Mouse (Mus musculus) neural tube, embryonic 11.5 days (tissue): ENCODE measurements around the gene Clec4n. TPM values are rescaled to one million over a fixed set of nuclear protein-coding genes. Genes with fewer than 3 reads are reported as not detected.
"Not testable (repeated sequence)": the region's sequence is repeated elsewhere in the genome, so short reads cannot be mapped to it uniquely, and the experiment has no call there.

Experiments used
- ATAC-seq: fragments of 200-750 bp; cut with Nextera tagmentation; 2 replicates; pipeline ENCODE4 v1.8.0; 2017; ENCODE audit warnings: moderate number of reproducible peaks, mild to moderate bottlenecking, moderate TSS enrichment, moderate library complexity; ENCODE audit not compliant: insufficient read depth, low FRiP score, low TSS enrichment
- DNase-seq: peaks from one replicate; pipeline ENCODE4 v3.0.0-alpha.2; 2015; ENCODE audit warnings: low spot score
- H3K27ac ChIP-seq: fragments of 300-500 bp; sonication (generic); 2 replicates; pipeline ENCODE4 v1.5.1; 2014; ENCODE audit warnings: low read depth, mild to moderate bottlenecking, low read length
- H3K27me3 ChIP-seq: fragments of 300-500 bp; sonication (generic); 2 replicates; pipeline ENCODE4 v1.6.1; 2014; ENCODE audit warnings: mild to moderate bottlenecking, low read length, mixed read lengths; ENCODE audit not compliant: control insufficient read depth, insufficient read depth
- H3K36me3 ChIP-seq: fragments of 300-500 bp; sonication (generic); 2 replicates; pipeline ENCODE4 v1.6.1; 2014; ENCODE audit warnings: mild to moderate bottlenecking, low read length, moderate library complexity, mixed read lengths; ENCODE audit not compliant: control insufficient read depth, insufficient read depth
- H3K4me1 ChIP-seq: fragments of 300-500 bp; sonication (generic); 2 replicates; pipeline ENCODE4 v1.6.1; 2014; ENCODE audit warnings: low read length, mixed read lengths; ENCODE audit not compliant: control insufficient read depth, insufficient read depth
- H3K4me2 ChIP-seq: fragments of 300-500 bp; sonication (generic); 2 replicates; pipeline ENCODE4 v1.6.1; 2014; ENCODE audit warnings: low read depth, mild to moderate bottlenecking, moderate library complexity
- H3K4me3 ChIP-seq: fragments of 300-500 bp; sonication (generic); 2 replicates; pipeline ENCODE4 v1.5.1; 2014; ENCODE audit warnings: low read depth, low read length
- H3K9ac ChIP-seq: fragments of 300-500 bp; sonication (generic); 2 replicates; pipeline ENCODE4 v1.6.1; 2014; ENCODE audit warnings: mild to moderate bottlenecking, low read length
- H3K9me3 ChIP-seq: fragments of 300-500 bp; sonication (generic); 2 replicates; pipeline ENCODE4 v1.6.1; 2016; ENCODE audit warnings: low read length; ENCODE audit not compliant: control insufficient read depth
- WGBS: fragments of 180-500 bp; shearing (Covaris S2); extraction: QIAGEN DNeasy Blood & Tissue Kit; methylation state at CpG from one replicate; pipeline ENCODE4 v1.1.7; 2014; 5-methylcytosine and 5-hydroxymethylcytosine counted together
- polyA plus RNA-seq: library from polyadenylated mRNA; unstranded; fragments of >200 nt; fragmentation: Nextera tagmentation; extraction: Ambion mirVana; gene quantifications from 2 replicates; pipeline ENCODE4 v1.2.1, GENCODE M21; 2014

Clec4n gene
- polyA plus RNA-seq: not detected in 2 replicates

- Histone ChIP-seq H3K27ac (no peak within 1 kb of the TSS), H3K9me3 (no peaks in the 10 kb centered on the region), H3K9ac (no peak within 1 kb of the TSS), H3K4me2 (no peak within 1 kb of the TSS), H3K4me1 (no peaks in the 10 kb centered on the region), H3K4me3 (no peak within 1 kb of the TSS), H3K27me3 (no peaks in the 10 kb centered on the region), H3K36me3 (no peaks in the 10 kb centered on the region)
- WGBS: 77% methylated on average over 3 of the region's 3 CpGs
- ATAC-seq (no peak), DNase-seq (no peak)
These were observed at the start of gene Clec4n for GRCm38 (mm10) chr6:123229644-123230043. TSS of gene Clec4n (plus strand) at chr6:123229843.

- not testable (repeated sequence) for H3K27ac ChIP-seq, H3K4me2 ChIP-seq, H3K4me3 ChIP-seq, H3K9ac ChIP-seq, H3K36me3 ChIP-seq, ATAC-seq, DNase-seq, H3K9me3 ChIP-seq, H3K27me3 ChIP-seq, H3K4me1 ChIP-seq
- 76% methylated on average over 2 of the region's 2 CpGs for WGBS
These were observed 44.8 kb upstream of the Clec4n start for GRCm38 (mm10) chr6:123184862-123185261.

- Histone ChIP-seq H3K4me3 (no peak overlapping the region), H3K27me3 (no peaks in the 10 kb centered on the region), H3K4me1 (no peaks in the 10 kb centered on the region), H3K9ac (no peak overlapping the region), H3K9me3 (no peaks in the 10 kb centered on the region), H3K36me3 (no peaks in the 10 kb centered on the region), H3K27ac (no peak overlapping the region), H3K4me2 (no peak overlapping the region)
- ATAC-seq: no peak
- no peak for DNase-seq
- 80% methylated on average over 1 of the region's 1 CpGs for WGBS
These were observed 22.2 kb upstream of the Clec4n start for GRCm38 (mm10) chr6:123207187-123208076.

- ATAC-seq, H3K9me3 ChIP-seq: not testable (repeated sequence)
These were observed 21.6 kb upstream of the Clec4n start for GRCm38 (mm10) chr6:123208077-123208439.

GRCm38 (mm10) chr6:123211726-123212125 is 17.9 kb upstream of the Clec4n start:
- Histone ChIP-seq H3K27ac (no peak overlapping the region), H3K9ac (no peak overlapping the region), H3K4me3 (no peak overlapping the region), H3K4me2 (no peak overlapping the region), H3K9me3 (no peaks in the 10 kb centered on the region), H3K36me3 (no peaks in the 10 kb centered on the region), H3K4me1 (no peaks in the 10 kb centered on the region), H3K27me3 (no peaks in the 10 kb centered on the region)
- WGBS: 85% methylated on average over 1 of the region's 1 CpGs
- no peak for DNase-seq
- no peak for ATAC-seq

More at GRCm38 (mm10) chr6:123208077-123208439, 21.6 kb upstream of the Clec4n start:
- not testable (repeated sequence) for H3K4me1 ChIP-seq, H3K4me2 ChIP-seq, H3K36me3 ChIP-seq, H3K27ac ChIP-seq, H3K4me3 ChIP-seq, DNase-seq, H3K9ac ChIP-seq, H3K27me3 ChIP-seq

GRCm38 (mm10) chr6:123227519-123228166 is 2.0 kb upstream of the Clec4n start:
- Histone ChIP-seq H3K4me2 (no peak overlapping the region), H3K4me1 (no peaks in the 10 kb centered on the region), H3K36me3 (no peaks in the 10 kb centered on the region), H3K27me3 (no peaks in the 10 kb centered on the region), H3K9me3 (no peaks in the 10 kb centered on the region), H3K9ac (no peak overlapping the region), H3K27ac (no peak overlapping the region), H3K4me3 (no peak overlapping the region)
- WGBS: 74% methylated on average over 2 of the region's 2 CpGs
- no peak for ATAC-seq
- no peak for DNase-seq

- Histone ChIP-seq H3K4me2 (no peak overlapping the region), H3K4me3 (no peak overlapping the region), H3K9ac (no peak overlapping the region), H3K27ac (no peak overlapping the region), H3K27me3 (no peaks in the 10 kb centered on the region), H3K4me1 (no peaks in the 10 kb centered on the region), H3K36me3 (no peaks in the 10 kb centered on the region), H3K9me3 (no peaks in the 10 kb centered on the region)
- ATAC-seq (no peak), DNase-seq (no peak)
- WGBS: 71% methylated on average over 2 of the region's 2 CpGs
These were observed 1.5 kb downstream of the Clec4n start for GRCm38 (mm10) chr6:123231149-123231548.

GRCm38 (mm10) chr6:123237582-123237981 is 7.9 kb downstream of the Clec4n start:
- H3K9ac ChIP-seq: no peak overlapping the region
- no peaks in the 10 kb centered on the region for H3K36me3 ChIP-seq
- H3K4me1 ChIP-seq: no peaks in the 10 kb centered on the region
- ATAC-seq (no peak), DNase-seq (no peak)
- H3K27me3 ChIP-seq: no peaks in the 10 kb centered on the region
- no peak overlapping the region for H3K27ac ChIP-seq
- H3K4me3 ChIP-seq: no peak overlapping the region
- no peak overlapping the region for H3K4me2 ChIP-seq
- H3K9me3 ChIP-seq: no peaks in the 10 kb centered on the region

- ATAC-seq: no peak
- WGBS: 88% methylated on average over 5 of the region's 5 CpGs
- DNase-seq: no peak
- Histone ChIP-seq H3K4me3 (no peak overlapping the region), H3K4me2 (no peak overlapping the region), H3K27me3 (no peaks in the 10 kb centered on the region), H3K9ac (no peak overlapping the region), H3K4me1 (no peaks in the 10 kb centered on the region), H3K36me3 (no peaks in the 10 kb centered on the region), H3K27ac (no peak overlapping the region), H3K9me3 (no peaks in the 10 kb centered on the region)
These were observed 14.6 kb downstream of the Clec4n start for GRCm38 (mm10) chr6:123244201-123244600.
